Mouse (Mus musculus) hindbrain, postnatal 0 days (tissue): ENCODE data around the gene Zfp691. TPM values are rescaled to one million over a fixed set of nuclear protein-coding genes. Genes with fewer than 3 reads are reported as not detected.

Experiments
- ATAC-seq: fragments of 200-750 bp; cut with Nextera tagmentation; 2 replicates; pipeline ENCODE4 v1.8.0; 2017; ENCODE audit warnings: mild to moderate bottlenecking, moderate TSS enrichment, moderate library complexity
- DNase-seq: peaks from one replicate; pipeline ENCODE4 v3.0.0-alpha.2; 2015; ENCODE audit warnings: low spot score
- H3K27ac ChIP-seq: fragments of 300-500 bp; sonication (generic); 2 replicates; pipeline ENCODE4 v1.5.1; 2014; ENCODE audit warnings: mild to moderate bottlenecking
- H3K27me3 ChIP-seq: fragments of 300-500 bp; sonication (generic); 2 replicates; pipeline ENCODE4 v1.6.1; 2014; ENCODE audit warnings: low read length, mixed read lengths; ENCODE audit not compliant: insufficient read depth
- H3K36me3 ChIP-seq: fragments of 300-500 bp; sonication (generic); 2 replicates; pipeline ENCODE4 v1.6.1; 2014; ENCODE audit warnings: low read length, mixed read lengths; ENCODE audit not compliant: insufficient read depth
- H3K4me1 ChIP-seq: fragments of 300-500 bp; sonication (generic); 2 replicates; pipeline ENCODE4 v1.6.1; 2014; ENCODE audit warnings: antibody characterized with exemption, low read length, mixed read lengths; ENCODE audit not compliant: insufficient read depth
- H3K4me2 ChIP-seq: fragments of 300-500 bp; sonication (generic); 2 replicates; pipeline ENCODE4 v1.6.1; 2014; ENCODE audit warnings: low read depth, mild to moderate bottlenecking, low read length, moderate library complexity, mixed read lengths
- H3K4me3 ChIP-seq: fragments of 300-500 bp; sonication (generic); 2 replicates; pipeline ENCODE4 v1.5.1; 2014; ENCODE audit warnings: low read length
- H3K9ac ChIP-seq: fragments of 300-500 bp; sonication (generic); replicated peaks from 2 replicates; pipeline ENCODE4 v1.6.1; 2014; ENCODE audit warnings: mild to moderate bottlenecking, low read length, moderate library complexity, mixed read lengths
- H3K9me3 ChIP-seq: fragments of 300-500 bp; sonication (generic); 2 replicates; pipeline ENCODE4 v1.6.1; 2016; ENCODE audit warnings: low read length, mixed read lengths
- CTCF ChIP-seq: IDR thresholded peaks from 2 replicates; pipeline ENCODE4 v1.5.1; 2016; ENCODE audit warnings: antibody characterized with exemption, control low read depth, low read depth
- WGBS: fragments of 180-500 bp; shearing (Covaris S2); extraction: QIAGEN DNeasy Blood & Tissue Kit; methylation state at CpG from one replicate; pipeline ENCODE4 v1.1.7; 2014; 5-methylcytosine and 5-hydroxymethylcytosine counted together
- microRNA counts: library from miRNA; unstranded; fragments of <30 nt; microRNA quantifications from one replicate; lab custom pipeline; 2015
- microRNA-seq, 2 experiments: library from miRNA; unstranded; fragments of <30 nt; microRNA quantifications; one replicate each; pipeline ENCODE4; 2016
- polyA plus RNA-seq: library from polyadenylated mRNA; unstranded; fragments of >200 nt; fragmentation: Nextera tagmentation; extraction: Ambion mirVana; gene quantifications from 2 replicates; pipeline ENCODE4 v1.2.1, GENCODE M21; 2015
- total RNA-seq: library from RNA; depleted of rRNA; stranded (reverse); fragments of >200 nt; gene quantifications from 2 replicates; pipeline ENCODE4 v1.2.3, GENCODE M21; 2014; rRNA removed

Zfp691 gene
- total and polyA plus RNA-seq, 2 experiments from 2014 or later: 3.6 to 198 TPM

- H3K27me3 ChIP-seq: no peaks in the 10 kb centered on the region
- peaks cover 18% of the 10 kb centered on the region for H3K36me3 ChIP-seq
- no peak for ATAC-seq
- no peak overlapping the region for H3K4me3 ChIP-seq
- no peak overlapping the region for H3K4me2 ChIP-seq
- 81% methylated on average over 1 of the region's 1 CpGs for WGBS
- H3K4me1 ChIP-seq: no peaks in the 10 kb centered on the region
- no peak overlapping the region for H3K9ac ChIP-seq
- no peak for DNase-seq
- TF ChIP-seq CTCF: no peak
- no peak overlapping the region for H3K27ac ChIP-seq
- no peaks in the 10 kb centered on the region for H3K9me3 ChIP-seq
These were observed 44.9 kb downstream of the Zfp691 start for GRCm38 (mm10) chr4:119129096-119129495.

- H3K4me2 ChIP-seq: no peak overlapping the region
- H3K9me3 ChIP-seq: no peaks in the 10 kb centered on the region
- no peak overlapping the region for H3K4me3 ChIP-seq
- no peaks in the 10 kb centered on the region for H3K27me3 ChIP-seq
- DNase-seq (no peak), ATAC-seq (no peak)
- H3K9ac ChIP-seq: no peak overlapping the region
- no peak for TF ChIP-seq CTCF
- peaks cover 15% of the 10 kb centered on the region for H3K36me3 ChIP-seq
- no peak overlapping the region for H3K27ac ChIP-seq
- WGBS: 80% methylated on average over 7 of the region's 7 CpGs
- H3K4me1 ChIP-seq: no peaks in the 10 kb centered on the region
These were observed 45.4 kb downstream of the Zfp691 start for GRCm38 (mm10) chr4:119128547-119128946.

GRCm38 (mm10) chr4:119127229-119127628, 46.8 kb downstream of the Zfp691 start:
- Histone ChIP-seq H3K36me3 (peaks cover 7% of the 10 kb centered on the region; the same call in 1 of the 2 replicates), H3K4me3 (no peak overlapping the region), H3K27ac (no peak overlapping the region), H3K4me2 (no peak overlapping the region), H3K9ac (no peak overlapping the region), H3K4me1 (no peaks in the 10 kb centered on the region), H3K9me3 (no peaks in the 10 kb centered on the region), H3K27me3 (no peaks in the 10 kb centered on the region)
- TF ChIP-seq CTCF: no peak
- no peak for ATAC-seq
- 77% methylated on average over 6 of the region's 6 CpGs for WGBS
- DNase-seq: no peak

- 80% methylated on average over 9 of the region's 9 CpGs for WGBS
- H3K27me3 ChIP-seq: no peaks in the 10 kb centered on the region
- no peak overlapping the region for H3K9ac ChIP-seq
- DNase-seq: no peak
- no peak overlapping the region for H3K4me2 ChIP-seq
- H3K4me3 ChIP-seq: no peak overlapping the region
- H3K27ac ChIP-seq: no peak overlapping the region
- H3K4me1 ChIP-seq: no peaks in the 10 kb centered on the region
- H3K9me3 ChIP-seq: no peaks in the 10 kb centered on the region
- TF ChIP-seq CTCF: no peak
- ATAC-seq: no peak
- H3K36me3 ChIP-seq: peaks cover 5% of the 10 kb centered on the region; the same call in 1 of the 2 replicates
These were observed 48.3 kb downstream of the Zfp691 start for GRCm38 (mm10) chr4:119125577-119126270.

- H3K4me1 ChIP-seq: no peaks in the 10 kb centered on the region
- 74% methylated on average over 2 of the region's 2 CpGs for whole genome bisulfite sequencing
- DNase-seq: no peak
- no peak overlapping the region for H3K9ac ChIP-seq
- H3K27me3 ChIP-seq: no peaks in the 10 kb centered on the region
- H3K27ac ChIP-seq: no peak overlapping the region
- H3K36me3 ChIP-seq: peaks cover 5% of the 10 kb centered on the region; the same call in 1 of the 2 replicates
- H3K9me3 ChIP-seq: no peaks in the 10 kb centered on the region
- H3K4me2 ChIP-seq: no peak overlapping the region
- no peak overlapping the region for H3K4me3 ChIP-seq
- no peak for ATAC-seq
- TF ChIP-seq CTCF: no peak
These were observed 49.2 kb downstream of the Zfp691 start for GRCm38 (mm10) chr4:119124771-119125273.

- no peaks in the 10 kb centered on the region for H3K27me3 ChIP-seq
- 48% methylated on average over 4 of the region's 4 CpGs for WGBS
- ATAC-seq: no peak
- peaks cover 5% of the 10 kb centered on the region; the same call in 1 of the 2 replicates for H3K36me3 ChIP-seq
- H3K9me3 ChIP-seq: no peaks in the 10 kb centered on the region
- peak; percentile 38 for DNase-seq
- no peak for TF ChIP-seq CTCF
- no peak overlapping the region for H3K9ac ChIP-seq
- no peak overlapping the region for H3K27ac ChIP-seq
- no peak overlapping the region for H3K4me2 ChIP-seq
- H3K4me1 ChIP-seq: peaks cover 5% of the 10 kb centered on the region; the same call in 1 of the 2 replicates
- H3K4me3 ChIP-seq: no peak overlapping the region
These were observed 52.7 kb downstream of the Zfp691 start for GRCm38 (mm10) chr4:119121249-119121648.

- no peak for ATAC-seq
- H3K9me3 ChIP-seq: no peaks in the 10 kb centered on the region
- H3K9ac ChIP-seq: no peak overlapping the region
- 92% methylated on average over 6 of the region's 6 CpGs for WGBS
- no peak overlapping the region for H3K27ac ChIP-seq
- H3K4me1 ChIP-seq: peaks cover 5% of the 10 kb centered on the region; the same call in 1 of the 2 replicates
- no peak overlapping the region for H3K4me3 ChIP-seq
- TF ChIP-seq CTCF: no peak
- no peak overlapping the region for H3K4me2 ChIP-seq
- DNase-seq: no peak
- H3K36me3 ChIP-seq: peaks cover 5% of the 10 kb centered on the region; the same call in 1 of the 2 replicates
- H3K27me3 ChIP-seq: no peaks in the 10 kb centered on the region
These were observed 53.9 kb downstream of the Zfp691 start for GRCm38 (mm10) chr4:119120095-119120494.

MicroRNA genes within 50 kb of the gene (microRNA counts, 519-probe panel; counts per million panel counts)
- not detected for microRNA mmu-miR-1957 (lab: Ali Mortazavi, UCI)

Small RNA genes within 50 kb of the gene (microRNA-seq; reads per million reads assigned to microRNA genes)
- gene Mir1957a: 0 reads per million in 2 experiments

Other genes starting within 250 kb of the Zfp691 start
- not detected in 2 replicates for gene Olfr1328, start 235.6 kb downstream of the Zfp691 start, total RNA-seq
- not detected in 2 replicates for gene Olfr1328, start 235.6 kb downstream of the Zfp691 start, polyA plus RNA-seq
- gene Lao1, start 212.6 kb downstream of the Zfp691 start, total RNA-seq: 0.07 and 0.58 TPM in 2 replicates
- 0.15 and 0.29 TPM in 2 replicates for gene Lao1, start 212.6 kb downstream of the Zfp691 start, polyA plus RNA-seq
- 119 and 120 TPM in 2 replicates for gene Slc2a1, start 65.5 kb downstream of the Zfp691 start, total RNA-seq
- 48.8 and 50.6 TPM in 2 replicates for gene Slc2a1, start 65.5 kb downstream of the Zfp691 start, polyA plus RNA-seq
- gene Ermap, start 15.8 kb upstream of the Zfp691 start, total RNA-seq: 0.18 and 0.37 TPM in 2 replicates
- gene Ermap, start 15.8 kb upstream of the Zfp691 start, polyA plus RNA-seq: 0.48 and 0.50 TPM in 2 replicates
- gene Svbp, start 21.1 kb upstream of the Zfp691 start, total RNA-seq: 40.9 and 64.7 TPM in 2 replicates
- gene Svbp, start 21.1 kb upstream of the Zfp691 start, polyA plus RNA-seq: 175 and 179 TPM in 2 replicates
- gene Tmem269, start 44.0 kb upstream of the Zfp691 start, total RNA-seq: 0.37 TPM in 1 of 2 replicates, not detected in the other
- 0.30 and 0.43 TPM in 2 replicates for gene Tmem269, start 44.0 kb upstream of the Zfp691 start, polyA plus RNA-seq
- 15.3 and 26.4 TPM in 2 replicates for gene AU022252, start 58.5 kb upstream of the Zfp691 start, total RNA-seq
- 19.8 and 20.5 TPM in 2 replicates for gene AU022252, start 58.5 kb upstream of the Zfp691 start, polyA plus RNA-seq
- 15.3 and 18.3 TPM in 2 replicates for gene P3h1, start 58.7 kb upstream of the Zfp691 start, total RNA-seq
- 9.1 and 9.8 TPM in 2 replicates for gene P3h1, start 58.7 kb upstream of the Zfp691 start, polyA plus RNA-seq
- 3.6 and 5.1 TPM in 2 replicates for gene Cldn19, start 81.2 kb upstream of the Zfp691 start, total RNA-seq
- 1.1 and 1.7 TPM in 2 replicates for gene Cldn19, start 81.2 kb upstream of the Zfp691 start, polyA plus RNA-seq
- 376 and 481 TPM in 2 replicates for gene Ybx1, start 120.4 kb upstream of the Zfp691 start, total RNA-seq
- 922 and 930 TPM in 2 replicates for gene Ybx1, start 120.4 kb upstream of the Zfp691 start, polyA plus RNA-seq
- gene Ppih, start 146.4 kb upstream of the Zfp691 start, total RNA-seq: 27.4 and 29.9 TPM in 2 replicates
- gene Ppih, start 146.4 kb upstream of the Zfp691 start, polyA plus RNA-seq: 50.4 and 55.3 TPM in 2 replicates
- gene Ccdc30, start 241.3 kb upstream of the Zfp691 start, total RNA-seq: 10.0 and 13.4 TPM in 2 replicates
- gene Ccdc30, start 241.3 kb upstream of the Zfp691 start, polyA plus RNA-seq: 23.1 and 24.3 TPM in 2 replicates
- 12.1 and 14.1 TPM in 2 replicates for gene Ppcs, start 248.2 kb upstream of the Zfp691 start, total RNA-seq
- 28.5 and 29.4 TPM in 2 replicates for gene Ppcs, start 248.2 kb upstream of the Zfp691 start, polyA plus RNA-seq
- gene Zmynd12, start 248.6 kb upstream of the Zfp691 start, total RNA-seq: 0.11 TPM in 1 of 2 replicates, not detected in the other
- 0.51 and 1.3 TPM in 2 replicates for gene Zmynd12, start 248.6 kb upstream of the Zfp691 start, polyA plus RNA-seq